Mouse (Mus musculus): Measurements from ENCODE around the gene Iqsec2. TPM values are rescaled to one million over a fixed set of nuclear protein-coding genes. Genes with fewer than 3 reads are reported as not detected.

Iqsec2 gene
- total RNA-seq (2017): 0.23 and 0.74 TPM in 2 replicates

DNA sequence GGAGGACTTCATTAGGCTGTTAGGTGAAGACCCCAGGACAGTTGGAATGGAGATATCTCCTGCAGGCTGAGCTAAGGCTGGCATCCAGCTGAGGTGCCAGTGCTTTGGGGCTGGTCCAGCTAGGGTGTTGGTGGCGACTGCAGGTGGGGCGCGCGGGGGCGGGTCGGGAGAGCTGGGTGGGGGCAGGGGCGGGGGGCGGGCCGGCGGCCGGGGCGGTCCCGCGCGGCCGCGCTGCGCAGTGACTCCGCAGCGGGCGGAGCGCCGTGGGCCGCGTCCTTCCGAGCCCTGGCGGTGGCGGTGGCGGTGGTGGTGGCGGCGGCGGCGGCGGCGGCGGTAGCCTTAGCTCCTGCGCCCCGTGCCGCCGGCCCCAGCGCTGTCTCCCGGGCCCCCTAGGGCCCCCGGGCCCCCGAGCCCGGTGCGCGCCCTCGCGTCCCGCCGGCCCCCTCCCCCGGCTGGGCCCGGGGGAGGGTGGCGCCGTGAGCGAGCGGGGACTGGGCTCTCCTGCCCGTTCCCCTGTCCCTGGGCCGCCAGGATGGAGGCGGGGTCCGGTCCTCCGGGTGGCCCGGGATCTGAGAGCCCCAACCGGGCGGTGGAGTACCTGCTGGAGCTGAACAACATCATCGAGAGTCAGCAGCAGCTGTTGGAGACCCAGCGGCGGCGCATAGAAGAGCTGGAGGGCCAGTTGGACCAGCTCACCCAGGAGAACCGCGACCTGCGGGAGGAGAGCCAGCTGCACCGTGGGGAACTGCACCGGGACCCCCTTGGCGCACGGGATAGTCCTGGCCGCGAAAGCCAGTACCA lies at the start of gene Iqsec2:
Gene Iqsec2 (plus strand): TSS at position 328 of the 801 bp plus-strand sequence.
- no peak for ATAC-seq (ENCODE audit: extremely low read depth, insufficient number of reproducible peaks, low FRiP score, poor library complexity, severe bottlenecking)

DNA sequence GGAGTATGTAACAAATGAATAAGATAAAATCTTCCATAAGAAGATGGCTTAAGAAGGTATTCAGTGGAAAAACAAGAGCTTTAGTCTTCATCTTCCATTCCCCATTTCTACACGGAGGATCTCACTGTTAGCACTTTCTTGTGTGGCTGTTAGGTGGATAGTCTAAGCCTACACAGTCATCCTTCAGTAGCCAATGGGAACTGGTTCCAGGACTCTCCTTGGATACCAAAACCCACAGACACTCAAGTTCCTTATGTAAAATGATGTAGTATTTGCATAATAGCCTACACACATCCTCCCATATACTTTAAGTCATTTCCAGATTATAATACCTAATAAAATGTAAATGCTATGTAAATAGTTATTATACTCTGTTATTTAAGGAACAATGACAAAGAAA lies 46.5 kb upstream of the Iqsec2 start:
- ATAC-seq (ENCODE audit: extremely low read depth, insufficient number of reproducible peaks, low FRiP score, poor library complexity, severe bottlenecking): no peak

DNA sequence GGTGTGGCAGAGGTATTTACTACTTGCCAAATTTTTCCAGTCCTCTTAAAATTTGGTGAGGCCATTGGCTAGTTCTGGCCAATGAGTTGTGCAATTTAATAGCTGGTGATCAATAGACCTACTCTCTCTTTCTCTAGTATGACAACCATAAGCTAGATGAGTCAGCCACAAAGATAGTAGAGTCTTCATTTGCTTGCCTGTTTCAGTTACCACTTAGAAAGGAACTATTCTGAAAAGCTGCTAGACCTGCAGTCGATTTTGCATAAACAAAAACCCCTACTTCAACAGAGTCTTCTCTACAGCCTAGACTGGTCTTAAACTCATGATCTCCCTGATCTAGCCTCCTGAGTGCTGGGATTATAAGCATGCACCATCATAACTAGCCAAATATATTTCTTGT lies 22.4 kb upstream of the Iqsec2 start:
- ATAC-seq (ENCODE audit: extremely low read depth, insufficient number of reproducible peaks, low FRiP score, poor library complexity, severe bottlenecking): no peak

DNA sequence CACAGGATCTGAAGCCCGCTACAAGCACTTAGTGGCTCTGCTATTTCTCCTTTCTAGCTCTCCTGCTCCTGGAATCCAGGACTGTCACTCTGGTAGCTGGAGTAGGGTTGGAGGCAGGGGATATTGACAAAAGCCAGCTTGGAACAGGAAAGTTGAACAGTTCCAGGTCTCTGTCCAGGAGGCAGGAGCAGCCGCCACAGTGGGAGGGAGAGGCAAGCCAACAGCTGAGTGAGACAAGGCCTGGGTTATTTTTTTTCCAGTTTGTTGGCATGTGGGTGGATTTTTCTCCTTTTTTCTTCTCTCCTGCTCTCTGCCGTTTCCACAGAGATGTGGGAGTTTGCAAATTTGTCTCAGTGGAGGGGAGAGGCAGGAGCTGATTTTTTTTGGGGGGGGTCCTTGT lies 13.3 kb upstream of the Iqsec2 start:
- no peak for ATAC-seq (ENCODE audit: extremely low read depth, insufficient number of reproducible peaks, low FRiP score, poor library complexity, severe bottlenecking)

DNA sequence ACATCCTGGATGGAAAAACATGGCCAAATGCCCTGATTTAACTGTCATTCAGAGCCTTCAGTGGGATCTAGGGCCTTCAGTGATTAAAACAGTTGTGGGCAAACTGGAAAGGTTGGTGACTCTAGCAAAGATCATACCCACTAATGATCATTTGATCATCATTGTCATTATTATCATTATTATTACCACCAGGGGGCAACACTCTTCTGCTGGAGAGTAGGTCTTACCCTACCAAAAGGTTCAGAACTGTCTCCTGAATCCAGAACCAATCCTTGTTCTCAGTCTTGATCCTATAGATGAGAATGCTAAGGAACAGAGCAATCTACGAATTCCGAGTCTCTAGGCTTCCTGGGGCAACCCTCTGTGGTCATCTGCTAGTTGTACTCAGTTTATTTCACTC lies 12.0 kb upstream of the Iqsec2 start:
- ATAC-seq (ENCODE audit: extremely low read depth, insufficient number of reproducible peaks, low FRiP score, poor library complexity, severe bottlenecking): no peak

DNA sequence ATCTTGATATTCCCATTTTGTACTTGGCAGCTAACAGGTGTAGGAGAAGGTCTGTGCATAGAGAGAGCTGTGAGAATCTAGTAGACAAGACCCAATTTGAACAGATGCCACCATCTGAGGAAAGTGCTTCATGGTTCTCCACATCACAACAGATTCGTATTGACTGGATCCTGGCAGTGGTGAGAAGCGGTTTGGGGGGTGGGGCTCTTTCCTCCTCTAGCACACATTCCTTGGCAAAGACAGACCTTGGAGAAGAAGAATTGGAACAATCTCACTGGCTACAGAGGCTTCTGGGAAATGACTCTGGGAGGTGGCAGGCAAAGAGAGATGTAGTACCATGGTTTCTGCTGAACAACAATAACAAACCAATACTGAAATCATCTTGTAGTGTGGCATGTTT lies 8.9 kb upstream of the Iqsec2 start:
- ATAC-seq (ENCODE audit: extremely low read depth, insufficient number of reproducible peaks, low FRiP score, poor library complexity, severe bottlenecking): no peak

DNA sequence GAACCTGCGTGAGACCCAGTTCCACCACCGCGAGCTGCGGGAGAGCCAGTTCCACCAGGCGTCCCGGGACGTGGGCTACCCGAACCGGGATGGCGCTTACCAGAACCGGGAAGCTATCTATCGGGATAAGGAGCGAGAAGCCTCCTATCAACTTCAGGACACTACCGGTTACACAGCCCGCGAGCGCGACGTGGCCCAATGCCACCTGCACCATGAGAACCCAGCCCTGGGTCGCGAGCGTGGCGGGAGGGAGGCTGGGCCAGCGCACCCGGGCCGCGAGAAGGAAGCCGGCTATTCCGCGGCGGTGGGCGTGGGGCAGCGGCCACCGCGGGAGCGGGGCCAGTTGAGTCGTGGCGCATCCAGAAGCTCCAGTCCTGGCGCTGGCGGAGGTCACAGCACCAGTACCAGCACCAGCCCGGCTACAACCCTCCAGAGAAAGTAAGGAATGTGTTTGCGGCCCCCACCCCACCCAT lies 710 bp downstream of the Iqsec2 start:
- no peak for ATAC-seq (ENCODE audit: extremely low read depth, insufficient number of reproducible peaks, low FRiP score, poor library complexity, severe bottlenecking)

DNA sequence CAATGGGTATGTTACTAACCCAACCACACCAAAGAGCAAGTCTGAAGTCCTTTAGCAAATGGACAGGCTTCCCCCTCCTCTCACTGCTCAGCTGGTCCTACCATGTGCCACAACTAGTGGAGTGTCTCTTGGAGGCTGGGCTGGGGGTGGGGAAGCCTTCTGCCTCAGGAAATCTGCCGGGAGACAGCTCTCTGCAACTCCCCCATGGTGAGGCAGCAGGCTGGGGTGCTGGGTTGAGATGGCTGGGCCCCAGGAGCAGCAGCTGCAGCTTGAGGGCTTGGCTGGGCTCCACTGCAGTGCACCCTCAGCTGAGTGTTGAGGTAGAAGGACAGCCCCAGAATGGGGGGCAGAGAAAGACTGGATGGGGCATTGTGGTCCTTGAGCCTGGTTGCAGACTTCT lies 2.1 kb downstream of the Iqsec2 start:
- ATAC-seq (ENCODE audit: extremely low read depth, insufficient number of reproducible peaks, low FRiP score, poor library complexity, severe bottlenecking): no peak

DNA sequence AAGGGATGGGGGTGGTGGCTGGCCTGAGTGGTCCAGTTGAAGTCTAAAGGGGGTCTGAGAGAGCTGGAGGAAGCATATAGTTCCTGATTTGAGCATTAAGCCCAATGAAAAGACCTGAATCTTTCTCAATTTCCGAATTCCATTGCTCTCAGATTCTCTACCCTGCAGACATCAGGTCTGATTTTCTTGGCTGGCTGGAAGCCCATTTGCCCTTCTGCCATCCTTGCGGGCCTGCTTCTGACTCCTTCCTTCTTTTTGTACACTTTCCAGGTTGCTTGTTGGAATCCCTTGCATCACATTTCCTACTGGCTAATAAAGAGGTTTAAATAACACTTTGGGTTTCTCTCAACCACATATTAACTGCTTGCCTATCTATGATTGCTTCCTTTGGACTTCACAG lies 2.6 kb downstream of the Iqsec2 start:
- no peak for ATAC-seq (ENCODE audit: extremely low read depth, insufficient number of reproducible peaks, low FRiP score, poor library complexity, severe bottlenecking)

DNA sequence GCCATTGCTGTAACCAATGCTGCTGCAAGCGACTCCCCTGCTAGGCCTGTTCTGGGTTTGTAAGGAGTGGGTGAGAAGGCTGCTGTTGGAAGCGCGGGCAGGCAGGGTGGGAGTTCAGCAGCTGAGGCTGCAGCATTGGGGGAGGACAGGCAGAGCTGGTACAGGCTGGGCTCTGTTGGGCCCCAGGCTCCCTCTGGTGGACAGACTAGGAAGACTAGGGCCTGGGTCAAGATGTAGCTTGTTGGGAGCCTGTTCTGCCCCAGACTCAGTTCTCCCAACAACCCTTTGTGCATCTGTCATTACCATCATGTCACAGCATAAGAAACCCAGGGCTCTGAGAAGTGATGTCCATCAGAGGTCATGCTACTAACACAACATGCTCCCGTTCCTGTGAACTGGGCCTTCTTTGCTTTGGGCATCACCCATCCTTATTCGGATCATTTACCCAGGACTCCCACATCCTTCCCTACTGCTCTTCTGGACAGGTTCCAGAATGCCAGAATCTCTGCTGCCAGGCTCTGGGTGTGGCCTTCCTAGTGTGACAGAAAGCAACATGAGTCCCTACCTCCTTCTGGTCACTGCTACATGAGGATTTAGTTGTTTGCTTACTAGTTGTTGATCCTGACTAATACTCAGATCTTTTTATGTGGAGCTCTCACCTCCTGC lies 3.5 kb downstream of the Iqsec2 start:
- 0 out of 2 replicates have a peak, but pooled peaks have one; percentile 36 for ATAC-seq (ENCODE audit: extremely low read depth, insufficient number of reproducible peaks, low FRiP score, poor library complexity, severe bottlenecking)

DNA sequence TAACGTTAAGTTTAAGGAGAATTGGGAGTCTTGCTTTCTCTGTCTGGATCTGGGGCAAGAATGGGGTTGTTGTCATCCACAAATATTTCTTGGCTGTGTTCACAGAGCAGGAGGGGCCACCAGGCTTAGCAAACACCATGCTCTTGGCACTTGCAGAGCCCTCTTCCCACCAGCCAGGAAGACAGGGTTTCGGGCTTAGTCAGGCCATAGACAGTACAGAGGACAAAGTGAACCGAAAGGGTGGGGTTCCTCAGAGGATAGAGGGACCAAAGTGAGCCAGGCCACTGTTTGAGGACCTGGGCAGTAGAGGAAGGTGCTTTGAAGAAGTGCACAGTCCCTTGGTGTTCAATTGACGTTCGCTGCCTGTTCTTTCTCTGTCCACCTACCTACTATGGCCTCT lies 4.6 kb downstream of the Iqsec2 start:
- ATAC-seq (ENCODE audit: extremely low read depth, insufficient number of reproducible peaks, low FRiP score, poor library complexity, severe bottlenecking): no peak

DNA sequence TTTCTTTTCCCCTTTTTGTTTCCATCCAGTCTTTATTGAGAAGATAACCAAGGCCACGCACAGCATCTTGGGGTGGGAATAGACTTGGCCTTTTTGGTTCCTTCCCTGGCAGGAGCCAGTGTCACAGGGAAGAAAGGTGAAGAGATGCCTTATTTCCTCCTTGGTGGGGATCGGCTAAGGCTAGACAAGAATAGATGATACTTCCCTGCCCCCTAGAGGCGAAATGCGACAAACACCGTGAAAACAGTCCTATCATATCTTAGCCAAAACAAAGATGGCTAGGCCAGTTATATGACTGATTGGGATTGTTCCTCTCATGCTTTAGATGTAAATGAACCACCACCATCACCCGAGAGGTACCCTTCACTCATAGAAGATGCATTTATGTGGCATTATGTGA lies 7.6 kb downstream of the Iqsec2 start:
- ATAC-seq (ENCODE audit: extremely low read depth, insufficient number of reproducible peaks, low FRiP score, poor library complexity, severe bottlenecking): no peak

DNA sequence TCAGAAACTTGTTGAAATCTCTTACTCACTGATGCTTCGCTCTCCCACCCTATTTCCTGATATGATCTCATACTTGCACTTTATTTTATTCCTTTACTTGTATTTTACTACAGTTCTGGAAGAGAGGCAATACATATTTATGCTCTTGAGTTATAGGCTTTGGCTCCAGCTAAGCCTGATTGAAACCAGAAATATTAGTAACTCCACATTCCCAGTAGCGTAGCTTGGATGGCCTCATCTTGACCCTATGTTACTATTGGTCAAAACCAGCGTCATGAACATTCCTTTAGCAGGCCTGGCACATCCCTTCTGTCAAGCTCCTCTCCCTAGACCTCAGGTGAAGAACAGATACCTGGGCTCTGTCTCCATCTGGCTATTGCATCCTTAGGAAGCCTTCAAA lies 14.2 kb downstream of the Iqsec2 start:
- no peak for ATAC-seq (ENCODE audit: extremely low read depth, insufficient number of reproducible peaks, low FRiP score, poor library complexity, severe bottlenecking)

DNA sequence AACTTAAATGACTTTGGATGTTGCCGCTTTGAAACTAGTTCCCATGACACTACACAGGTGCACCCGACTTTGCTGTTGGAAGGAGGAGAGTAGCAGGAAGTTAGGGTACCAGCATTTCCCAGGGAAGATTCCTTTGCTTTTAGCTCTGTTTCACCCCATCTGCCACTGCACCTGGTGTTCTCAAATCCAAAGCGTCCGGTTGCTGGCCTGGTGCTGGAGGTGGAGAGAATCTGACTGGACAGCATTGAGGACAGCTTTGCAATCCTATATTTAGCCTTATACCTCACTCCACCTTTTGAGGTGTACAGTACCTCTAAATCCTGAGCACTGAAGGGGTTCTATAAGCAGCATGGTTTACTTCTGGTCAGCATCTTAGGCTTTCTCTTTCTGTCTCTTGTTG lies 17.3 kb downstream of the Iqsec2 start:
- no peak for ATAC-seq (ENCODE audit: extremely low read depth, insufficient number of reproducible peaks, low FRiP score, poor library complexity, severe bottlenecking)

DNA sequence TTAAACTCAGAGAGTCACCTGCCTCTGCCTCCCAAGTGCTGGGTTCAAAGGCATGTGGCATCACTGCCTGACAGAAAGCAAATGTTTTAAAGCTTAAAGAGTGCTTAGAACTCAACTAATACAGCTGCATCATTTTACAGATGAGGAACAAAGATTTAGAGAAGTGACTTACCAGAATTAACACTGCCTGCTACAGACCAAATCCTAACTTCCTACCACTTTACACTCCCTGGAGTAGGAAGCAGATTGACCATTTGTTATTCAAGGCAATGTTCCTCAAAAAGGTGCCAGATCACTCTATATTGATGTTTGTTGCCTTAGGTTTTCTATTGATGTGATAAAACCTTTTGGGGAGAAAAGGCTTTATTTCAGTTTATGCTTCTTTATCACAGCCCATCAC lies 20.0 kb downstream of the Iqsec2 start:
- no peak for ATAC-seq (ENCODE audit: extremely low read depth, insufficient number of reproducible peaks, low FRiP score, poor library complexity, severe bottlenecking)

DNA sequence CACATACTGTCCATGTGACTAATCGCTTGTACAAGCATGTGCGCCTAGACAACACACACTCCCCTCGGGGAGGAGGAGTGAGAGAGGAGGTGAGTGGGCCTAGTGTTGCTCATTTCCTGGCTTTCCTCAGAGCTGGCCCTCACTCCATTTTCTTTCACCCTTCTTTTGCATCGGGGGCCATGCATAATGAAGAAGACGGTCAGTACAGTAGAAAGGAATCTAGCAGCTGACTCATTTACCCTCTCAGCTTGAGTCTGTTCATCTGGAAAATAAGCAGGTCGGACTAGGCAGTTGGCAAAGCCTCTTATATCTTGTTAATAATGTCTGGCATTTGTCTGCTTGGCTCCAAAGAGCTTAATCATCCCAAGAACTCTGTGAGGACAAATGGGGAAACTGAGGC lies 22.1 kb downstream of the Iqsec2 start:
- ATAC-seq (ENCODE audit: extremely low read depth, insufficient number of reproducible peaks, low FRiP score, poor library complexity, severe bottlenecking): no peak

DNA sequence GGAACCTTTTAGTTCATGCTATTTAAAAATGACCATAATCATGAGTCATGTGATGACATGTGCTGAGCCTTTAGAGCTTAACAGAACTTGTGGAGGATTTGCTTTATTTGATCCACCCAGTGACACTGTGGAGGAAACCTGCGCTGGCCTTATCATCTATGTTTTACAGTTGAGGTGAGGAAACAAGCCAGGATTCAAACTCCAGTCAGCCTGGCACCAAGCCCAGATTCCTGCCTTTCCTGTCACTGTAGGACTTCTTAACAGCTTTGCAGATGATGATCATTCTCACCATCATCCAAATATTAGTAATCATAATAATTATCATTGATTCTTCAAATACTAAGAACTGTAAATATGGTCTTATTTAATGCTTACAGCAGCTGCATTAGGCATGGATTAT lies 24.5 kb downstream of the Iqsec2 start:
- ATAC-seq (ENCODE audit: extremely low read depth, insufficient number of reproducible peaks, low FRiP score, poor library complexity, severe bottlenecking): no peak

DNA sequence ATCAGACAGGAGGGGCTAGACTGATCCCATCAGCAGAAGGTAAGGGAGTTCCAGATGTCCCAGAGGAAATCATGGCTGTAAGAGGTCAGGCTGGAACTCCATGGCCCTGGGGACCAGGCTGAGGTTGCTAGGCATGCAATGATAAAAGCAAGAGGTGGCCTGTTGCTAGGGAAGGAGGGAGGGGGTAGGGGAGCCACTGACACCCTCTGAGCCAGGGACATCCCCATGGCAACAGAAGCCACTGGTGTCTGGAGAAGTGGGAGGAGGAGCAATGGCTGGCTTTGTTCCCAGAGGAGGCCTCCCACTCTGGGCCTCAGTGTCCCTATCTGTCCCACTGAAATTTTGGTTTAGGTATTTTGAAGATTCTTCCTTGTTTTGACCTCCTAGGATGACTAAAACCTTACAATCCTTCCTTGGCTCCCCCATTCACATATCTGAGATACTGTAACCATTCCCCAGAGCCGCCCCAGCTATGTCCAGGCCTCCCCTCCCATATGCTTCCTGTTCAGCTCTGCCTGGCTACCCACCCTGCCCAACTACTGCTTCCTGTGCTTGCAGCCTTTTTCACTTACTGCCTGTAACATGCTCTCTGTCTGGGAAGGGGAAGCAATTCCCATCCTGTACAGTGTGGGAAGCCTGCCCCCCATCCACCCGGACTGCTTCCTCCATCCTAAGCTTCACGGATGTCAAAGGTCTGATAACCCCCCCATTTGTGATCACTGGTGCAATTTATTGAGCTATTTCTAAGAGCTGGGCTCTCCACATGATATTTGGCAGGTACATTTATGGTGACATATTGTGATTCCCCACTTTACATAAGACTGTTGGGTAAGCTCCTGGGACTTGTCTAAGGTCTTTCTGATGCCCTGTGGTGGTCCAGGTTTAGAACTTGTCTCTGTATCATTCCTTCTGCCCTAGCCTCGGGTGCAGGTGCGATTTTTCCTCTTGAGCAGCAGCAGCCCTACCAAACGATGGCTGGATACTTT lies 27.3 kb downstream of the Iqsec2 start:
- ATAC-seq (ENCODE audit: extremely low read depth, insufficient number of reproducible peaks, low FRiP score, poor library complexity, severe bottlenecking): no peak

DNA sequence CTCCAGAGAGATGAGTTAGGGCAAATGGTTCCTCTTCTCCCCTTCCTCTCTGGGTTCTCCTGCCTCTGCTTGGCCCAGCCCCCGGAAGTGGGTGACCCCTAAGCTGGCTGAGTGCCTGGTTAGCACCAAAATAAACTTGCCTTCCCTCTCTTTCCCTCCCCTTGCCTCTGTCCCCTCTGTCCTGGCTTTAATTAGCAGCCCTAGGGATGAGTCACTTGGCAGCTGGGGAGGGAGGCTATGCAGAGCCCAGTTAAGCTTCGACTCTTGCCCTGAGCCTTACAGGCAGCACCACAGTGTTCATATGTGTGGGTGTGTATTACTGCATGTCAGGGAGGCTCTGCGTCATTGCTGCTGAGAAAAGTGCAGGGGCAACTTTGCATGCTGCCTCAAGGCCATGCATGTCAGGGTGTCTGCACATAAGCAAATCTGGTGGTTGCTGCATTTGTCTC lies 28.4 kb downstream of the Iqsec2 start:
- ATAC-seq (ENCODE audit: extremely low read depth, insufficient number of reproducible peaks, low FRiP score, poor library complexity, severe bottlenecking): peak; percentile 58; the same call in 1 of the 2 replicates

Data from neutrophil, adult 5-6 weeks (primary cell).